Mouse (Mus musculus) small intestine, adult 2 months (tissue): ENCODE measurements around the gene Meis1.

Experiments
- CTCF ChIP-seq: fragments of 200-500 bp; IDR thresholded peaks from 2 replicates; pipeline ENCODE4 v1.5.1; 2012; ENCODE audit warnings: low read depth, mild to moderate bottlenecking, control low read depth, inconsistent platforms, low read length, moderate library complexity, mixed read lengths; ENCODE audit not compliant: insufficient replicate concordance, insufficient read length; ENCODE audit errors: extremely low read depth
- POLR2A ChIP-seq: fragments of 200-500 bp; IDR thresholded peaks from 2 replicates; pipeline ENCODE4 v1.6.1; 2012; ENCODE audit warnings: low read depth, mild to moderate bottlenecking, control low read depth, inconsistent platforms, low read length, moderate library complexity

GRCm38 (mm10) chr11:18871170-18872081 is 147.4 kb downstream of the Meis1 start:
- TF ChIP-seq POLR2A, result no peak
- no peak for TF ChIP-seq CTCF
